Mouse (Mus musculus): ENCODE results near the gene Cnpy3. TPM values are rescaled to one million over a fixed set of nuclear protein-coding genes. Genes with fewer than 3 reads are reported as not detected.

Cnpy3 gene
- polyA plus RNA-seq, 1 experiment from 2014 or later, result 43.7 TPM

- no peaks in the 10 kb centered on the region for H3K27me3 ChIP-seq (ENCODE audit: control insufficient read depth, insufficient read depth, low read length)
- no peak overlapping the region for H3K27ac ChIP-seq (replicated peaks in 1 of 2; ENCODE audit: control insufficient read depth in 1 of 2, insufficient read depth in 1 of 2, low read depth in 2 of 2, low read length in 2 of 2)
- peaks cover 4 to 8% of the 10 kb centered on the region in 2 experiments for H3K4me1 ChIP-seq (ENCODE audit: control insufficient read depth in 2 of 2, insufficient read depth in 2 of 2, low read length in 2 of 2)
- ATAC-seq (ENCODE audit: insufficient number of reproducible peaks, insufficient read depth, low FRiP score, low read depth), result no peak
- no peaks in the 10 kb centered on the region for H3K9me3 ChIP-seq (ENCODE audit: control insufficient read depth, low read length)
- H3K4me3 ChIP-seq (ENCODE audit: control insufficient read depth in 1 of 2, insufficient read depth in 1 of 2, low read depth in 1 of 2, low read length in 2 of 2), result no peak overlapping the region
- no peak overlapping the region for H3K9ac ChIP-seq (ENCODE audit: low read length)
- H3K36me3 ChIP-seq (ENCODE audit: control insufficient read depth, insufficient read depth, low read length), result peaks cover 42% of the 10 kb centered on the region
- WGBS, result 78% methylated on average over 8 of the region's 8 CpGs
- no peak overlapping the region for H3K4me2 ChIP-seq (ENCODE audit: low read length)
These were observed 4.8 kb downstream of the Cnpy3 start for GRCm38 (mm10) chr17:46747234-46747633.

DNA sequence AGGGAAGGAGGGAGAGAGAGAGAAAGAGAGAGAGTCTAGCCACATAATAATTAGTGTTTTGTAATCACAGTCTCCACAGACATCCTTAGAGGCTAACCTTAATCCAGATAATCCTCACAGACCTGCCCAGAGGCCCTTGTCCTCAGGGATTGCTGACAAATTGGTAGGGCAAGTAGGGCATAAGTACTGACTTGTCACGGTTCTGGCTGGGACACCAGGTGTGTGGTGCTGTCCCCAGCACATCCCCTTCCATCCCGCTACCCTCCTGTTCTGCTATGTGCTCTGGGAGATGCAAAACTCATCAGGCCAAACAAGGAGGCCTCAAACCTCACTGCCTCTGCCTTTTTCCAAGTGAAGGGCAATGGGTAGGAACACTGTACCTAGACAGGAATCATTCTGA lies 6.5 kb downstream of the Cnpy3 start:
- WGBS, result 86% methylated on average over 2 of the region's 2 CpGs
- Histone ChIP-seq H3K27ac (replicated peaks in 1 of 2; ENCODE audit: control insufficient read depth in 1 of 2, insufficient read depth in 1 of 2, low read depth in 2 of 2, low read length in 2 of 2) (no peak overlapping the region), H3K4me3 (ENCODE audit: control insufficient read depth in 1 of 2, insufficient read depth in 1 of 2, low read depth in 1 of 2, low read length in 2 of 2) (no peak overlapping the region), H3K4me2 (ENCODE audit: low read length) (no peak overlapping the region), H3K9ac (ENCODE audit: low read length) (no peak overlapping the region), H3K9me3 (ENCODE audit: control insufficient read depth, low read length) (no peaks in the 10 kb centered on the region), H3K4me1 (ENCODE audit: control insufficient read depth in 2 of 2, insufficient read depth in 2 of 2, low read length in 2 of 2) (no peaks in the 10 kb centered on the region), H3K36me3 (ENCODE audit: control insufficient read depth, insufficient read depth, low read length) (peaks cover 49% of the 10 kb centered on the region), H3K27me3 (ENCODE audit: control insufficient read depth, insufficient read depth, low read length) (no peaks in the 10 kb centered on the region)
- ATAC-seq (ENCODE audit: insufficient number of reproducible peaks, insufficient read depth, low FRiP score, low read depth), result no peak

DNA sequence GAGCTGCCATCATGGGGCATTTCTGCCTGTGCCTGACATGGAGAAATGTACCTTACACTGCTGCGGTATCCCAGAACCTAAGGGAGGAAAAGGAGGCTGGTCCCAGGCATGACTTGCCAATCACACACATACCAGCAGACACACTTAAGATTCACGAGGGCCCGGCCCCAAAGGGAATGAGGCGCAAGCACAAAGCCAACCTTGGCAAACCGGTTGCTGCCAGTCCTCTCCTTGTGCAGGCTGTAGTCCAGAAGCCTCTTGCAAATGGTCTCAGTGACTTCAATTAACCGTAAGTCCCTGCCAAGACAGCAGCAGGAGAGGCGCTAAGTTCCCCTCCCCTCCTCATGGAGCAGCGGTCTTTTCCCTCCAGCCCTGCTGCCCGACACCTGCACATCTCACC lies 9.0 kb downstream of the Cnpy3 start:
- Histone ChIP-seq H3K4me2 (ENCODE audit: low read length) (no peak overlapping the region), H3K9me3 (ENCODE audit: control insufficient read depth, low read length) (no peaks in the 10 kb centered on the region), H3K9ac (ENCODE audit: low read length) (no peak overlapping the region), H3K27me3 (ENCODE audit: control insufficient read depth, insufficient read depth, low read length) (no peaks in the 10 kb centered on the region), H3K4me1 (ENCODE audit: control insufficient read depth in 2 of 2, insufficient read depth in 2 of 2, low read length in 2 of 2) (no peaks in the 10 kb centered on the region), H3K36me3 (ENCODE audit: control insufficient read depth, insufficient read depth, low read length) (peaks cover 49% of the 10 kb centered on the region), H3K27ac (replicated peaks in 1 of 2; ENCODE audit: control insufficient read depth in 1 of 2, insufficient read depth in 1 of 2, low read depth in 2 of 2, low read length in 2 of 2) (no peak overlapping the region), H3K4me3 (ENCODE audit: control insufficient read depth in 1 of 2, insufficient read depth in 1 of 2, low read depth in 1 of 2, low read length in 2 of 2) (no peak overlapping the region)
- 90% methylated on average over 9 of the region's 9 CpGs for WGBS
- no peak for ATAC-seq (ENCODE audit: insufficient number of reproducible peaks, insufficient read depth, low FRiP score, low read depth)

DNA sequence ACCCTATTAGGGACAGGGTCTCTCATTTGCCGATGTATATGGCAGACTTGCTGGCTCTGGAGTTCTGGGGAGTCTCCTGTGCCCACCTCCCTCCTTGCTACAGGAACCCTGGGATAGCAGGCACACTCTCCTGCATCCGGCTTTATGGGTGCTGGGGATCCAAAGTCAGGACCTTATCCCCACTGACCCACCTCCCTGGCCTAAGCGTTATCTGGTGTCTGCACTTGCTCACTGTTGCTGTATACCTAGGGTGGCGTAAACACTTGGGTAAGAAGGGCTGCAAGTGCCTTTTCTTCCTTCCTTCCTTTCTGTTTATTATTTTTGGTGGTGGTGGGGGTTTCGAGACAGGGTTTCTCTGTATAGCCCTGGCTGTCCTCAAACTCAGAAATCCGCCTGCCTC lies 10.7 kb downstream of the Cnpy3 start:
- Histone ChIP-seq H3K27ac (replicated peaks in 1 of 2; ENCODE audit: control insufficient read depth in 1 of 2, insufficient read depth in 1 of 2, low read depth in 2 of 2, low read length in 2 of 2) (no peak overlapping the region), H3K4me2 (ENCODE audit: low read length) (no peak overlapping the region), H3K36me3 (ENCODE audit: control insufficient read depth, insufficient read depth, low read length) (peaks cover 46% of the 10 kb centered on the region), H3K27me3 (ENCODE audit: control insufficient read depth, insufficient read depth, low read length) (no peaks in the 10 kb centered on the region), H3K4me3 (ENCODE audit: control insufficient read depth in 1 of 2, insufficient read depth in 1 of 2, low read depth in 1 of 2, low read length in 2 of 2) (no peak overlapping the region), H3K4me1 (ENCODE audit: control insufficient read depth in 2 of 2, insufficient read depth in 2 of 2, low read length in 2 of 2) (no peaks in the 10 kb centered on the region), H3K9me3 (ENCODE audit: control insufficient read depth, low read length) (no peaks in the 10 kb centered on the region), H3K9ac (ENCODE audit: low read length) (no peak overlapping the region)
- no peak for ATAC-seq (ENCODE audit: insufficient number of reproducible peaks, insufficient read depth, low FRiP score, low read depth)
- WGBS, result 88% methylated on average over 6 of the region's 6 CpGs

- Histone ChIP-seq H3K9me3 (ENCODE audit: control insufficient read depth, low read length) (no peaks in the 10 kb centered on the region), H3K27me3 (ENCODE audit: control insufficient read depth, insufficient read depth, low read length) (no peaks in the 10 kb centered on the region), H3K9ac (ENCODE audit: low read length) (no peak overlapping the region), H3K4me2 (ENCODE audit: low read length) (no peak overlapping the region), H3K4me3 (ENCODE audit: control insufficient read depth in 1 of 2, insufficient read depth in 1 of 2, low read depth in 1 of 2, low read length in 2 of 2) (no peak overlapping the region), H3K4me1 (ENCODE audit: control insufficient read depth in 2 of 2, insufficient read depth in 2 of 2, low read length in 2 of 2) (no peaks in the 10 kb centered on the region), H3K27ac (replicated peaks in 1 of 2; ENCODE audit: control insufficient read depth in 1 of 2, insufficient read depth in 1 of 2, low read depth in 2 of 2, low read length in 2 of 2) (no peak overlapping the region), H3K36me3 (ENCODE audit: control insufficient read depth, insufficient read depth, low read length) (peaks cover 18% of the 10 kb centered on the region)
- ATAC-seq (ENCODE audit: insufficient number of reproducible peaks, insufficient read depth, low FRiP score, low read depth), result no peak
- 62% methylated on average over 10 of the region's 10 CpGs for WGBS
These were observed 15.9 kb downstream of the Cnpy3 start for GRCm38 (mm10) chr17:46736160-46736559.

GRCm38 (mm10) chr17:46735287-46735686 lies 16.7 kb downstream of the Cnpy3 start:
- Histone ChIP-seq H3K4me2 (ENCODE audit: low read length) (no peak overlapping the region), H3K9me3 (ENCODE audit: control insufficient read depth, low read length) (no peaks in the 10 kb centered on the region), H3K27ac (replicated peaks in 1 of 2; ENCODE audit: control insufficient read depth in 1 of 2, insufficient read depth in 1 of 2, low read depth in 2 of 2, low read length in 2 of 2) (no peak overlapping the region), H3K36me3 (ENCODE audit: control insufficient read depth, insufficient read depth, low read length) (peaks cover 16% of the 10 kb centered on the region), H3K27me3 (ENCODE audit: control insufficient read depth, insufficient read depth, low read length) (no peaks in the 10 kb centered on the region), H3K9ac (ENCODE audit: low read length) (no peak overlapping the region), H3K4me3 (ENCODE audit: control insufficient read depth in 1 of 2, insufficient read depth in 1 of 2, low read depth in 1 of 2, low read length in 2 of 2) (no peak overlapping the region), H3K4me1 (ENCODE audit: control insufficient read depth in 2 of 2, insufficient read depth in 2 of 2, low read length in 2 of 2) (no peaks in the 10 kb centered on the region)
- WGBS, result 88% methylated on average over 7 of the region's 7 CpGs
- no peak for ATAC-seq (ENCODE audit: insufficient number of reproducible peaks, insufficient read depth, low FRiP score, low read depth)

GRCm38 (mm10) chr17:46734055-46734454 lies 18.0 kb downstream of the Cnpy3 start:
- ATAC-seq (ENCODE audit: insufficient number of reproducible peaks, insufficient read depth, low FRiP score, low read depth), result no peak

DNA sequence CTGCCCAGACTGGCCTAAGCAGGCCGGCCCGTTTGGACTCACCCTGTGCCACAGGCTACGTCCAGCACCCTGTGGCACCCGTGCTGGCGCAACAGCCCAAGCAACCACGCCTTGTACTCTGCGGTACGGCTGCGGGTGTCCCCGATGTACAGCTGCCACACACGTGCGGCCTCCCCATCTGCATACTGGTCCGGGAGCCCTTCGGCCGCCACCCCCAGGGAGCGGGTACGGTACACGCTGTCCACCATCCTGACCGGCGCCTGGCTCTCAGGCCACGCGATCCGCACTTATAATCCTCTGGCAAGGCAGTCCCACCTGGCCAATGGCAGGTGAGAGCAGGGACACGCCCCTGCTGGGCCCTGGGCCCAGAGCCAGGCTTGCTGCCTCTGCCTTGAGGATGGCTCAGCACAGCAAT lies 23.1 kb downstream of the Cnpy3 start, which contains the start of gene Gnmt:
Gene Gnmt (minus strand): TSS at position 265 of the 415 bp plus-strand sequence.
- H3K27me3 ChIP-seq (ENCODE audit: control insufficient read depth, insufficient read depth, low read length), result peaks cover 18% of the 10 kb centered on the region
- H3K4me3 ChIP-seq (ENCODE audit: control insufficient read depth in 1 of 2, insufficient read depth in 1 of 2, low read depth in 1 of 2, low read length in 2 of 2), result no peak within 1 kb of the TSS
- H3K9me3 ChIP-seq (ENCODE audit: control insufficient read depth, low read length), result no peaks in the 10 kb centered on the region
- H3K4me1 ChIP-seq (ENCODE audit: control insufficient read depth in 2 of 2, insufficient read depth in 2 of 2, low read length in 2 of 2), result peaks cover 7 to 23% of the 10 kb centered on the region in 2 experiments; a peak in 3 of 4 replicates
- H3K36me3 ChIP-seq (ENCODE audit: control insufficient read depth, insufficient read depth, low read length), result peaks cover 4% of the 10 kb centered on the region; the same call in 1 of the 2 replicates
- peak within 1 kb of the TSS; percentile 34; the same call in 1 of the 2 replicates for H3K9ac ChIP-seq (ENCODE audit: low read length)
- no peak within 1 kb of the TSS for H3K27ac ChIP-seq (replicated peaks in 1 of 2; ENCODE audit: control insufficient read depth in 1 of 2, insufficient read depth in 1 of 2, low read depth in 2 of 2, low read length in 2 of 2)
- 12% methylated on average over 24 of the region's 24 CpGs for WGBS
- ATAC-seq (ENCODE audit: insufficient number of reproducible peaks, insufficient read depth, low FRiP score, low read depth), result no peak
- H3K4me2 ChIP-seq (ENCODE audit: low read length), result peak within 1 kb of the TSS; percentile 44; the same call in 1 of the 2 replicates

More at GRCm38 (mm10) chr17:46734055-46734454, 18.0 kb downstream of the Cnpy3 start:
- Histone ChIP-seq H3K9me3 (ENCODE audit: control insufficient read depth, low read length) (no peaks in the 10 kb centered on the region), H3K27ac (replicated peaks in 1 of 2; ENCODE audit: control insufficient read depth in 1 of 2, insufficient read depth in 1 of 2, low read depth in 2 of 2, low read length in 2 of 2) (no peak overlapping the region), H3K27me3 (ENCODE audit: control insufficient read depth, insufficient read depth, low read length) (peaks cover 4% of the 10 kb centered on the region; the same call in 1 of the 2 replicates), H3K36me3 (ENCODE audit: control insufficient read depth, insufficient read depth, low read length) (peaks cover 16% of the 10 kb centered on the region), H3K4me3 (ENCODE audit: control insufficient read depth in 1 of 2, insufficient read depth in 1 of 2, low read depth in 1 of 2, low read length in 2 of 2) (no peak overlapping the region), H3K4me2 (ENCODE audit: low read length) (no peak overlapping the region), H3K4me1 (ENCODE audit: control insufficient read depth in 2 of 2, insufficient read depth in 2 of 2, low read length in 2 of 2) (0 out of 4 replicates have a peak, but pooled peaks cover 0 to 1% of the 10 kb centered on the region in 2 experiments), H3K9ac (ENCODE audit: low read length) (no peak overlapping the region)
- WGBS, result 92% methylated on average over 3 of the region's 3 CpGs
